Mouse (Mus musculus): ENCODE data around the gene Lhx3. TPM values are rescaled to one million over a fixed set of nuclear protein-coding genes. Genes with fewer than 3 reads are reported as not detected.

Lhx3 gene
- polyA plus RNA-seq, 1 experiment = not detected

- no peaks in the 10 kb centered on the region for H3K4me1 ChIP-seq (ENCODE audit: control insufficient read depth, insufficient read depth, low read length)
- H3K4me3 ChIP-seq (replicated peaks; ENCODE audit: extremely low read depth, low read depth, low read length) = no peak overlapping the region
- WGBS = 52% methylated on average over 5 of the region's 5 CpGs
- no peak for TF ChIP-seq POLR2A (IDR thresholded peaks at IDR 0.05; ENCODE audit: borderline replicate concordance, extremely low read depth, low read depth, low read length)
- TF ChIP-seq CTCF (IDR thresholded peaks at IDR 0.05; ENCODE audit: insufficient read depth, low read length) = no peak
- no peak for DNase-seq
These were observed 53.5 kb downstream of the Lhx3 start for GRCm38 (mm10) chr2:26154586-26154985.

- H3K4me1 ChIP-seq (ENCODE audit: control insufficient read depth, insufficient read depth, low read length) = no peaks in the 10 kb centered on the region
- DNase-seq = no peak
- no peak overlapping the region for H3K4me3 ChIP-seq (replicated peaks; ENCODE audit: extremely low read depth, low read depth, low read length)
- TF ChIP-seq POLR2A (IDR thresholded peaks at IDR 0.05; ENCODE audit: borderline replicate concordance, extremely low read depth, low read depth, low read length) (no peak), CTCF (IDR thresholded peaks at IDR 0.05; ENCODE audit: insufficient read depth, low read length) (peak; percentile 35)
- WGBS = 15% methylated on average over 4 of the region's 4 CpGs
These were observed 54.2 kb downstream of the Lhx3 start for GRCm38 (mm10) chr2:26153909-26154340.

- TF ChIP-seq CTCF (IDR thresholded peaks at IDR 0.05; ENCODE audit: insufficient read depth, low read length) (peak; percentile 54), POLR2A (IDR thresholded peaks at IDR 0.05; ENCODE audit: borderline replicate concordance, extremely low read depth, low read depth, low read length) (no peak)
- Histone ChIP-seq H3K4me1 (ENCODE audit: control insufficient read depth, insufficient read depth, low read length) (no peaks in the 10 kb centered on the region), H3K4me3 (replicated peaks; ENCODE audit: extremely low read depth, low read depth, low read length) (no peak overlapping the region)
- 36% methylated on average over 4 of the region's 4 CpGs for WGBS
- DNase-seq = peak; percentile 46
These were observed 54.8 kb downstream of the Lhx3 start for GRCm38 (mm10) chr2:26153295-26153694.

Other genes with a start within 250 kb of the Lhx3 start
- 7.7 and 7.9 TPM in 2 replicates for gene Camsap1, start 225.0 kb downstream of the Lhx3 start, polyA plus RNA-seq (2012; rRNA removed)
- 29.3 and 38.1 TPM in 2 replicates for gene Ubac1, start 186.5 kb downstream of the Lhx3 start, polyA plus RNA-seq (2012; rRNA removed)
- gene Nacc2, start 85.1 kb downstream of the Lhx3 start, polyA plus RNA-seq (2012; rRNA removed) = 26.3 and 36.5 TPM in 2 replicates
- 20.4 and 24.5 TPM in 2 replicates for gene Qsox2, start 29.2 kb upstream of the Lhx3 start, polyA plus RNA-seq (2012; rRNA removed)
- 6.6 and 7.9 TPM in 2 replicates for gene Ccdc187, start 86.3 kb upstream of the Lhx3 start, polyA plus RNA-seq (2012; rRNA removed)
- 49.9 and 56.2 TPM in 2 replicates for gene Gpsm1, start 107.2 kb upstream of the Lhx3 start, polyA plus RNA-seq (2012; rRNA removed)
- 16.3 and 16.4 TPM in 2 replicates for gene Dnlz, start 143.8 kb upstream of the Lhx3 start, polyA plus RNA-seq (2012; rRNA removed)
- gene Card9, start 152.6 kb upstream of the Lhx3 start, polyA plus RNA-seq (2012; rRNA removed) = 27.1 and 30.6 TPM in 2 replicates
- gene Snapc4, start 172.4 kb upstream of the Lhx3 start, polyA plus RNA-seq (2012; rRNA removed) = 27.9 and 31.0 TPM in 2 replicates
- gene Entr1, start 181.0 kb upstream of the Lhx3 start, polyA plus RNA-seq (2012; rRNA removed) = 89.2 and 94.4 TPM in 2 replicates
- 20.0 and 28.1 TPM in 2 replicates for gene Pmpca, start 181.1 kb upstream of the Lhx3 start, polyA plus RNA-seq (2012; rRNA removed)
- gene Inpp5e, start 200.9 kb upstream of the Lhx3 start, polyA plus RNA-seq (2012; rRNA removed) = 26.4 and 27.2 TPM in 2 replicates
- 69.0 and 72.8 TPM in 2 replicates for gene Sec16a, start 236.9 kb upstream of the Lhx3 start, polyA plus RNA-seq (2012; rRNA removed)

Data from lung, adult 2 months (tissue).